Mouse (Mus musculus): Measurements from ENCODE around the gene Rassf8.
A peak's percentile ranks its signal among the peaks of the same experiment; 100 is the strongest.

Rassf8 gene

GRCm38 (mm10) chr6:145829062-145829835 is 82.7 kb downstream of the Rassf8 start:
- no peak for DNase-seq

DNA sequence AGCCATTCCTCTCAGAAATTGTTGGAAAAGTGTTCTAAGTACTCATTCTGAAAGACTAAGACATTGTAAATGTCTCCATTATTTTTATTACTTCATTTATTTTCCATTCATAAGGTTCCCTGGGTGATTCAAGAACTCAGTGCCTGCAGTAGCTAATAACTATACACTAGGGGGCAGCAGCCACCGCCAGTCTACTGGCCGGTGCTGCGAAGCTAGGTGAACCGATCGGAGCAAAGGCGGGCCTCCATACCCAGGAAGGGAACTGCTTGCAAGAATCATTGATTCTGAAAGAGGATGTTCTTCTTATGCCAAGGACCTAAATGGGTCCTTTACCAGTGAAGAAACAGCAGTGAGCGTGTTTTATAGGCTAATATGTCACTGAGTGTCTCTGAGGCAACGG is 83.6 kb downstream of the Rassf8 start:
- DNase-seq = peak; percentile 78

DNA sequence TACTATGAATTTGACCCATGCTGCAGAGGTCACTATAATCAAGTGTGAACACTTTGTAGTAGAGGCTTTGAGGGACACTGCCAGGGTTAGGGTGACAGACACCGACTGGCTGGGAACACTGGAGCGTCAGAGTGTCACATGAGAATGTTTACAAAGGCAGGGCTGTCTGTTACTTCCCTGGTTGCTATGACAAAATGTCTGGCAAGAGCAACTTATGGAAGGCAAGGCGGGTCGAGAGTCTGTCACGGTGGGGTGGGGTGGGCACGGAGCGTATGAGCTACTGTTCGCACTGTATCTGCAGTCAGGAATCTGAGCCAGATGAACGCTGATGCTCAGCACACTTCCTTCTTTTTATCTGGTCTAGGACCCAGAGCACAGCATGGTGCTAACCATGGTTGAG is 84.1 kb downstream of the Rassf8 start:
- DNase-seq = no peak

GRCm38 (mm10) chr6:145832927-145833326 is 86.4 kb downstream of the Rassf8 start:
- DNase-seq = peak; percentile 39

DNA sequence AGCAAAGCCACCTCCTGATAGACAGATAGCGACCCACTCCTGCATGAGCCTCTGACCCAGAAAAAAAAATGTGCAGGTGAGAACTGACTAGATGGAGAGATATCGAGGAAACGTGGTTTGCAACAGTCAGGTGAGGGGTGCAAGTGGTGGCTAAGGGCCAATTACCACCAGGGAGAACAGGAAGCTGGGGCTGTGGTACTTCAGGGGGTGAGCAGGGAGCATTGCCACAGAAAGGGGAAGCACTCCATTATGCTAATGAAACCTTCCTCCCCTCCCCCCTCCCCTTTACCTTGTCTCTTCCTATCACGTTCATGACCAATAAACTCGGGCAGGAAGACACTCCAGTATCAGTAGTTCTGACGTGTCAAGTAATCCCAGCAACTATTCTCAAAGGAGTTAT is 88.8 kb downstream of the Rassf8 start:
- no peak for DNase-seq

GRCm38 (mm10) chr6:145845611-145846010 is 99.1 kb downstream of the Rassf8 start:
- DNase-seq = no peak

DNA sequence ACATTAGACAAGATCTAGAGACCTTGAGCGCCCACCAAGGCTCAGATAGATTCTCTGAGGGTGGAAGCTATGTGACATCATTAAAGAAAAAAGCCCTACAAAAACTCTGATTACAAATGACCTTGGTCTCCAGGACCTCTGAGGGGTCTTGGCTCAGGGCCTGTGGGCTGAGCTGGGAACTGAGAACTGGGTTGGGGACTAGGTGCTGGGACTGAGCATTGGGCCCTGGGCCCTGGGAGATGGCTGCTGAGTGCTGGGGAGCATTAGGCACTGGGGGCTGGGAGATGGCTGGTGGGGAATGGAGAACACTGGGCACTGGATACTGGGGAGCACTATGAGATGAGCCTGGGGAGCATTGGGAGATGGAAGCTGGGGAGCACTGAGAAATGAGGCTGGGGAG is 99.5 kb downstream of the Rassf8 start:
- DNase-seq = no peak

DNA sequence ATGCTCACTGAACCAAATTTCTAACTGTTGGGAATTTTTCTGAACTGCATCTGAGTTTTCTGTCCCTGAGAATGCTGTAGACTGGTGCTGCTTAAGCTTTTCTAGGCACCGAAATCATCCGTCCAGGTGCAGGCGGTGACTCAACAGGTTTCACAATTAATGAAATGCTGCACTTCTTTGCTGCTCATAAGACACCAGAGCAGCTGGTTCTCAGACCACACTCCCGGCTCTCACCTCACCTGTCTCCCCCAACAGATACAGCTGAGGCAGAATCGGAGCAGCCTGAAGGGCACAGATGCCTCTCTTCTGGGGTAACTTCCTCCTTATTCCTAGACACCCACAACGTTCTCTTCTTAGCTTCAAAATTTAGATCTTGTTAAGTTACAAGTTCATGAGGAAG is 100.4 kb downstream of the Rassf8 start:
- DNase-seq = no peak

DNA sequence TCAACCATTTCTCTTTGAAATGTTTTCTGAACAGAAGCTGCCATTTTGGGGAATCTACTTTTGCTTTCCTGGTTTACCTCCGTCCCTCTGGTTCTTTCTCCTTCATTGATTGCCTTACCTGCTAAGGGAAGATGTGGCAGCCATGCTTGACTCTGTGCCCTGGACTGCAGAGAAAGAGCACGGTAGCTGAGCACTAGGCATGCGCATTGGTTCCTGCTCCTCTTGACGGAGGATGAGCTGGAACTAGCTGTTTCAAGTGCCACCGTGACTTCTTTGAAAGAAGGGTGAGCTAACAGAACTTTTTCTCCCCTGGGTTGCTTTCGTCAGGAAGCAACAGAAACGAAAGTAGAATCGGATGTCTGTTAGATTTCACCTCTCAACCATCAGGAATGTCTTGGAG is 101.1 kb downstream of the Rassf8 start:
- DNase-seq = no peak

GRCm38 (mm10) chr6:145850789-145851188 is 104.2 kb downstream of the Rassf8 start:
- no peak for DNase-seq

- no peak for DNase-seq
Measured at GRCm38 (mm10) chr6:145851956-145852355, 105.4 kb downstream of the Rassf8 start.

GRCm38 (mm10) chr6:145852708-145853107 is 106.2 kb downstream of the Rassf8 start:
- no peak for DNase-seq

- DNase-seq = no peak
Measured at GRCm38 (mm10) chr6:145853356-145854079, 107.0 kb downstream of the Rassf8 start.

DNA sequence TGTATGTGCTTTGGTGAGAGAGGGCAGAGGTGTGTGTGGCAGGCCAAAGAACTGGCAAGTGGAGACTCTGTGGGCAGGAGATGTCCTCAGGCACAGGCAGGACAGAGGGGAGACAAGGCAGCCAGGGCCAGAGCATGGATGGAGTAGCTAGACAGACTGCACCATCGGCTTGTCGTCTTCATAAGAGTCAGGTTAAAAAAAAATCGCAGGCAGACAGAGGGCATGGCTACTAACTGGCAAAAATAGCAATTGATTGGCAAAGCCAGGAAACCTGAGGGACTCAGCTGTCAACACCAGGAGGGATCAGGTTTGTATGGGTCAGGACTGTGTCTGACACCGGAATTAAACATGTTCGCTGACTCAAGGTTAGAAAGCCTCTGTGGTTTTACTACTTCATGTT is 108.2 kb downstream of the Rassf8 start:
- no peak for DNase-seq

DNA sequence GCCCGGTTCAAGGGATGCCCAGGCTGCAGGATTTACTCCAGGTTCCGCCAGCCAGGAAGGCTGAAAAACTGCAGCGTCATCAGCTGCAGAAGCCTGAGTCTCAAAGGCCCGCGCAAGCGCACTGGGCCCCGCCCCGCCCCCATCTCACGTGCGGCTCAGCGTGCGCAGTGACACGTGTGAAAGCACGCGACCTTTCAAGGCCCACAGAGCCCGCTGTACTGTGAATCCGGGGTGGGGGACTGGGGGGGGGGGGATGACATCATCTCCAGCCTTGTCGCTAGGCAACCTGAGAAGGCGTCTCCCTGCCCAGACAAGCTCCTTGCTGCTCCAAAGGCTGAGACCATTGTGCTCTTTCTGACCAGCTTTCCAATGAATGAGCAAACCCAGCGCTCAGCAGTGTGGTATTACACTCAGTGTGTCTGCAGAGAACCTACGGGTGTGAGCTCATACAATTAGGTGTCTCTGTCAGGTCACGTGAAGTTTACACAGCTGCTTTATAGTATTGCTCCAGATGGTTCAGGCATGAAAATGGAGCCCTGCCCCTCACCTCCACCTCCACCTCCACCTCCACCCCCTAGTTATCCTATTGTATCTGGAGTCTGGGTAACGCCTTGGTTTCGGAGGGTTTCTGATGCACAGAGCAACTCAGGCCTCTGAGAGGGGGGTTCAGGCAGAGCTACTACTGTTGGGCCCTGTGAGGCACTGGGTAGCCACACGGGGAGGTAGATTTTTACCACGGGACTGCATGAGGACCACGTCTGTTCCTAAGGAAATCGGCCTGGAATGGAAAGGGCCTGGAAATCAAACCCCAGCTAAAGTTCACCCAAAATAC is 109.4 kb downstream of the Rassf8 start:
- peak; percentile 96 for DNase-seq

DNA sequence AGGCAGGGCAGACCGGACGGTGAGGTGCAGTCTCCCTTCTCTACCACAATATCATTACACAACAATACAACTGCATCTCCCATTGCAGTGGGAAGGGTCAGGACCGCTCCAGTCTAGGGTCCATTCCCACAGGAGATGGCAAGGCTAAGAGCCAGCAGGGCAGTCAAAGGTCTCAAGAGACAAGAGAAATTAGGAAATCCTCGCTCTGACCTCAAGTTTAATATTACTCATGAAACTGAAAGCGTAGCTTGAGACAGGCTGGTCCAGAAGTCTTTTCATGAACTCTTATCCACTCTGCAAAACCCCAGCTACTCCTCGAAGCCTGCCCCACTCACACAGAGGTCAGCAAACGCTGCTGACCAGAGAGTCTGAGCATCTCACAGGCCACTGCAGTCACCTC is 110.9 kb downstream of the Rassf8 start:
- no peak for DNase-seq

DNA sequence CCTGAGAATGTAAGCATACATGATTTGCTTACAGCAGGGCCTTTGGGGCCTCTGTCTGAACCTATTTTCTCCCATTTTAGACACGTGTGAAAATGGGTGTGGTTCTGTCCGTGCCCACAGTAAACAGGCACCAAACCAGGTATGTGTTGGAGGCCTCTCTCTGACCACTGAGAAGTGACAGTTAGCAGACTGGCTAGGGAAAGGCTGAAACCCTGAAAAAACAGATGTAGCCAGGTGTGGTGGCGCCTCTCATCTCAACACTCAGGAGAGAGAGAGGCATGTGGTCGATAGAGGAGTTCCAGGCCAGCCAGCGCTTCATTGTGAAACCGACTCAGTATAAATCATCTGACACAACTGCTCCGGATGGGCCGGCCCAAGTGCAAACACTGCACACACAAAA is 111.9 kb downstream of the Rassf8 start:
- no peak for DNase-seq

- no peak for DNase-seq
Measured at GRCm38 (mm10) chr6:145860350-145860749, 113.8 kb downstream of the Rassf8 start.

DNA sequence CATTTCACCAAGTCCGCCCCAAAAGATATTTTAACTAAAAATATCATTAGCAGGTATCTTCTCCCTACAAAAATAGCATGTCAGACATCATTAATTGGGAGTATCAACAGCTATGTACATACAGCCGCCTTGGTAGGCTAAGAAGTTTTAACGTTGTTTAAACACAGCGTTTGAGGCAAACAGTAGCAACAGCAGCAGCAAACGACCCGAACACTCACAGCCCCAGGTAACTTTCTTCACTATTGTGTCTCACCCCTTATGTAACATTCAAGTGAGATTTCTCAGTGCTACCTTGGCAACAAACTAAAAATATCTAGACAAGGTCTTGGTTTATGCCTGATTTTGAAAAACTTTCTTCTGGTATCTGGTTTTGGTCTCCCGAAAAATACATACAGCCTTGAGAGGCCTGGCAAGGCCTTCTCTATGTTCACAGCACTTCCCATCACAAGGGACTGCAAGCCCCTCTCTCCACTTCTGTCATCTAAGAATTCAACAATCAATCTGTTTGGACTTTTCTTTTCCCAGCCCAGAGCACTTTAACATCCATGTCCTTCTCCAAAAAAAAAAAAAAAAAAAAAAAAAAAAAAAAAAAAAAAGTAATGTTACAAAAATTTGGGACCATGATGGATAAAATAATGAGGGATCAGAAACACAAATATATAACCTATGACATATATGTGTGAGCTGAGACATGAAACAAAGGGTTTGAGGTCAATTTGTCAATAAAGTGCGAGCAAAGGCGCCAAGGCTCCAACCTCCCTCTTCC is 115.1 kb downstream of the Rassf8 start:
- DNase-seq = no peak

GRCm38 (mm10) chr6:145862321-145862720 is 115.8 kb downstream of the Rassf8 start:
- DNase-seq = no peak

- no peak for DNase-seq
Measured at GRCm38 (mm10) chr6:145862739-145863064, 116.2 kb downstream of the Rassf8 start.

- peak; percentile 88 for DNase-seq
Measured at GRCm38 (mm10) chr6:145863065-145863971, 116.8 kb downstream of the Rassf8 start.

All from right cerebral cortex, adult 18-20 months (tissue).